Mouse (Mus musculus) testis, postnatal 10 days (tissue): ENCODE data around the gene Cux1.

Source experiments
- DNase-seq: peaks from one replicate; pipeline ENCODE4 v3.0.0; 2021; ENCODE audit warnings: low spot score

The Cux1 gene

DNA sequence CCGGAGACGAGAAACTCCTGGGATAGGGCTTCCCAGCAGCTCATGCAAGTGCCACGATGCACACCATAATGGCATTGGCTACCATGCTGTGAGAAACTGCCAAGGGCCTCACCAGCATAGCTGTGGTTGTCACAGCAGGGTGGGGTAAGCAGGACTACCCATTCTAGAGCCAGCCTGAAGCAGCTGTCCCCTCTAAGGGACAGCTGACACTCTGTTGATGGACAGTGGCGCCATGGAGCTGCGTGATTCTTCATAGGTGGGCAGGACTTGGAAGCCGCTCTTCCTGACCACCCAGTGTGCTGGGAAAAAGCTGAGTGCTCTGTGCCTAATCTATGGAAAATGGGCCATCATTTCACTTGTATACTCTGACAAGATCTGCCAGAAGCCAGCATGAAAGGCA is 266.4 kb downstream of the Cux1 start:
- DNase-seq: no peak

DNA sequence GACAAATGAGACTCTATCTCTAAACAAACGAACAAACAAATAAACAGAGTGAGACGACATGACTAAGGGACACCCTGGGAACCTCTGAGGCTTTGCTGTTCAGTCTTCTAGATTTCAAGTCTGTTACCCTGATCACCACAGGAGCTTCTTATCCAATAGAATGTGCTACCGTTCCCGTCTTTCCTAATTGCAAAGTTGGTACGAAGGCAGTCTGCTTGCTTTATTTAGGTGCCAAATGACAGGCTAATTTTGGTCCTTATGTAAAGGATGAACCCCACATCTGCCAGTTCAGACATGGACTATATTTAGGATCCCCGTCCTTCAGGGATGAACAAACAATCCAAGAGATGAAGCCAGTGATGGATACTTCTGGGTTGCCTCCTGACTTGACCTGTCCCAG is 269.6 kb downstream of the Cux1 start:
- DNase-seq: no peak

DNA sequence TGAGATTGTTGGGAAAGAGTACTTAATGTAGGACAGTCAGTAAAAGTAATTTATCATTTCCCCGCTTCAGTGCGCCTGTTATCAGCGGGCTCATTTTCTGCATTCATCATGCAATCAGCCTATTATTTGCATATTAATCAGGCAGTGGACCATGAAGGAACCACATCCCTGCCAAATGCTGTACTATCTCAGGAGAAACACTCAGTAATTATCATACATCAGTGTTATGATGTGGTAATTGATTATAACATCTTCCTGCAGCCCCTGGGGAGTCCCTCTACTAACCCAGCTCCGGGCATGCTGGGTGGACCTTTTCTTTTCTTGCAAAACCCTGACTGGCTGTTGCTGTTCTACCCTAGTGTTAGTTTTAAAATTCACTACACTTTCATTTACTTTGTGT is 270.4 kb downstream of the Cux1 start:
- no peak for DNase-seq

DNA sequence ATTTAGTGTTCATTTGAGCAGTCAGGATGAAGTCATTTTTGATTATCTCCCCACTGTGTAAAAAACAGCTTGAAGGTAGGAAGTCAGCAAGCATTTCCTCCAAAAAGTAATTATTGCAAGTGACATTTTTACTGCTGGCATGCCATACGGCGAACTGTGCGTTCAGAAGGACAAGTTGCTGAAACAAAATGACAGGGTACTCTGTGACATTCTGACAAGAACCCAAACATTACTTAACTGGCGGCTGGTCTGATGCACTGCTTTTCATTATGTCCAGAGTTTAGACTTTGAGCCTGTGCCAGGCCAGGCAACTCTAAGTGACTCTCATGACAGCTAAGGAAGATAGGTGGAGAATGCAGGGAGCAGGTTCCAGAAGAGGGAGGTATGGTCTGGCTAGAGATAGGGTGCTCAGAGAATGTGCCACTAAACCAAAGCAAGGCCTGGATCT is 274.3 kb downstream of the Cux1 start:
- DNase-seq: no peak

DNA sequence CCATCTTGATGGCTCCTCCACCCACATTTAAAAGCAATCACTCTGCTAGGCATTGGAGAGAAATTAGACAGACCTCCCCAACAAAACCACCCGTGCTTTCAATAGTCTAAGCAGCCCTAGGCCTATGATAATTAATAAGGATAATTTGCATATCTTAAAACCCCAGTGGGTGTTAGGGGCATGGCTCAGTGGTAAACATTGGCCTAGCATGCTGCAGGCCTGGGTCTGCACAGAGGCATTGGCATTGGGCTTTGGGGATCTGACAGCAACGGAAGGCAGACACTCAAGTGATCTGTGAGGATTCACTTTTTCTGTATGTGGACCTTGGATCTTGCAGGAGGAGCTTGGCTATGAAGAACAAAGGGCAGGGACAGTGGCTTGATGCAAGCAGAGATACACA is 274.9 kb downstream of the Cux1 start:
- DNase-seq: no peak

DNA sequence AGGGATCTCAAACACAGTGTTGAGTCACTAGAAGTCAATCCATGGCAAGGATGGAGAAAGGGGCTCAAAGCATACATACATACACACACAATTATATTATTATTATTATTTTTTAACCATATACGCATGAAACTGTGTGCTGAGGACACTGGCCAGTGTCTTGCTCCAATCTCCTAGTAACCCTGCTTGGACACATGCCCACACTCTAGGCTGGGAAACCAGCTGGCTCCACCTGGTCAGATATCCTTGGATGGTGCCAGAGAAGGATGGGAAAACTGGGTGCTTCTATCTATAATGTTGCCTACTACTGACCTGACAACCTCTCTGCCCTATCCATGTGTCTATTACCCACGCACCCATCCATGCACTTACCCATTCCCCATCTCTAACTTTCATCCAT is 275.7 kb downstream of the Cux1 start:
- DNase-seq: peak; percentile 64

DNA sequence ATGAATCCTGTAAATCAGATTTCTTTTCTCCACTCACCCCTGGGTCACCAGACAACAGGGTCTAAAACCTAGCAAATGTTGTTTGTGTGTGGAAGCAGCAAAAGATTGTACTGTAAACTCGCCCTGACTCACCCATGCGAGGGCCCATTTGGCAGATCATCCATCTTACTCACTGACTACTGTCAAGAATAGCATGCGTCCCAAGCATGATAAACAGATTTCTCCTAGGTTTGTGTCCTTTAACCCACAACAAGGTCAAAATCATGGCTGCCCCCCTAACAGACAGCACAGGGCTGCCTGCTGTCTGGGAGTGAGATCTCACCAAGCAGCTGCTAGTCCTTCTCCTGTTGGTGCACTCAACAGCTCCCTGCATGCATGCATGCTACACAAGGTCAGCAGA is 277.5 kb downstream of the Cux1 start:
- DNase-seq: no peak

DNA sequence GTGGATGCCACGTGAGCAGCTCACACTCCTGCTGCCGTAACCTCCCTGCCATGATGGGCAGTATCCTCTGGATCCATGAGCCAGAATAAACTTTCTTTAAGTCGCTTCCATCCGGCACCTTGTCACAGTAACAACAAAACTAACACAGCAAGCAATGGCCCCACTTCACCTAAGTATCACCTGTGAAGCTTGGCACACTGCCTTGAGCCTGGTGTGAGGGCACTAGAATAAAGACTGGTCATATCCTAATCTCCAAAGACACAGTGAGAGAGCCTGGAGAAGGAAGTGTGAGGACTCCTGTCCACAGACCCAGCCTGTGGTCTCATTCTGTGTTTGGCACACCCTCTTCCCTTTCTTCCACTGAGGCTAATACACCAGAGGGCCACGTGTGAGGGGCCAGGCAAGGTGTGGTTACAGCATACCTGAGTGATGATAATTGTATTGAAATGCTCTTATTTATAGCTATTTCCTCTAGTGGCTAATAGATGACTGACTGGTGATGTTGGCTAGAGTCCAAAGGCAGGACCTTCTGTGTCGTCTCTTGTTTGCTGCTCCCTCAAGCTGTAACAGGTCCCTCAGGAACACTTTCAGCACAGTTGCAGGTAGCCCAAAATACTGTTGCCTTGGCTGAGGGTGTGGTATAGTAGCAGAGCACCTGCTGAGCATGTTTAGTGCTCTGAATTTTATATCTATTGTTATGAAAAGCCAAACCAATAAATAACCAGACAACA is 278.8 kb downstream of the Cux1 start:
- DNase-seq: no peak

DNA sequence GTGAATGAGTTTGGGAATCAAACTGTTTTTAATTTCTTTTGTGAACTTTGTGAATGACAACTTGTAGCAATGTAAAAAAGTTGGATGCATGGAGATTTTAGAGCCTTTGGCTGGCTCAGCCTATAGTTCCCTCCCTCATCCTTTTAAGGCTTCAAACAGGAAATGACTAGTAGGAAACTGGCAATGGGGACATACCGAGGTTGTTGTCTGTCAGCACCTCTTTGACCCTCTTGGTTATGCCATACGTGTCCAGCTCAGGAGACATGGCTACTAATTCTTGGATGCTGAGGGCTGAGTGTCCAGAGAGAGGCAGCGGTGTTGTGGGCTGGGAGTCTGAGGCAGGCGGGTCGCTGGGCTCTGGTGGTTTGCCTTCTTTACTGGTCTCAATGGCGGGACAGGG is 280.7 kb downstream of the Cux1 start:
- DNase-seq: no peak

DNA sequence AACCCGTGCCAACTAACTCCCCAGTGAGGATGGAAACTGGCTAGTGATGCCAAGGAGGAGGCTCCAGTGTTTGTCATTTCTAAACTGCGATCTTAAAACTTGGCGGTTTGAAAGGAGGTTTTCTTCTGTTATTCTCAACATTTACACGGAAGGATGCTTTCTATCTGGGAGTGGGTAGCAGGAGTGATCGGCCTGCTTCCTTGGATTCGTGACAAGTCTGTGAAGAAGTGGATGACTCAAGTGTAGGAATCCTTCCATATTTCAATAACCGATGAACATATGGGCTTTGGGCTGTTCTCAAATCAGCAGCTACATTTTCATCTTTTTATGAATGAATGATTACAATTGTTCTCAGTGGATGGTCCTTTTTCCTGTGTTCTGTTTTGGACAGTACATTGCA is 282.2 kb downstream of the Cux1 start:
- no peak for DNase-seq

DNA sequence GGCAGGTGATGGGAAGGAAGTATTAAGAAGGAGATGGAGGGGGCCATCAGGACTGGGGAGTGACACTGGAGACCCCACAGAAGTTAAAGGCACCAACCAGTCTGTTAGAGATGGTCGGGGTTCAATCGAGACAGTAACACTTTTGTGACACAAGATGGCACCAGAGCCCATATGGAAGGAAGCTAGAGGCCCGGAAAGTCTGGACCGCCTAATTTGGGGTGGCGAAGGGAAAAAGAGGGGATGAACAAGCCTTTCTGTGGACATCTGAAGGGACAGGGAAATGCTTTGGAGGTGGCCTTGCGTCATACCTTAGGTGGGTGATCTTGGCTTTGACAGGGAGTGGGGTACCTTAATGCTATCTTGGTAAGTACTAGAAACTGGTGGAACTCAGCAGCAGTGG is 285.9 kb downstream of the Cux1 start:
- DNase-seq: no peak

DNA sequence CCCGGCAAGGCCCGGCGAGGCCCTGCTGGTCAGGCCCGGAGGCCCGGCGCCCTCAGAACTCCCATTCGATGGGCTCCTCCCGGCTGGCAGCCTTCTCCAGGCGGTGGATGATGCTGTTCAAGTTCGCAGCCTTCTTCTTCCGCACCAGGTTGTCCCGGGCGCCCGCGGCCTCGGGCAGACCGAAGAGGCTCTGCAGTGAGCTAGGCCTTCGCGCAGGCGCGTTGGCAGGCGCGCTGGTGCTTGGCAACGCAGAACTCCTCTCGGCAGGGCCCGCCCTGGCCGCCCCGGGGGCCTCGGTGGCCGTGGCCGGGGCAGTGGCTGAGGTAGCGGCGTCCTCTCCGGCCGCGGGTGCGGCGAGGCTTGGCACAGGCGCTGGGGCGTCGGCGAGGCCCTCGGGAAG is 292.6 kb downstream of the Cux1 start:
- DNase-seq: no peak

DNA sequence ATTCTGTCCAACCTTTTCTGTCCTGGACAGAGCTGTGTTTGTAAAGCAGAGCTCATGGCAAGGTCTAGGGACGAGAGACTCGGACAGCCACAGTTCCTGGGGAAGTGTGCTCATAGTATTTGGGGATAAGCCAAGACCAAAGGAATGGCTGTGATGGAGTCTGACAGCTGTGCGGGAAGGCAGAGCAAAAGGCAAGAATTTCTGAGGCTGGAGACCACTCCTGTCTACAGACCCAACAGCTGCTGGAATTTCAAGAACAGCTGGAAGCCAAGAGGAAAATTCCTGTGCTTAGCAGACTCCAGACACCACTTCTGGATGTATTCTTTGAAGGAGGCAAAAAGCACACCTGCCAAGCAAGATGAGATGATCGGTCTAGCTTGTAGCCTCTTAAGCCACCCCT is 297.4 kb downstream of the Cux1 start:
- DNase-seq: no peak

DNA sequence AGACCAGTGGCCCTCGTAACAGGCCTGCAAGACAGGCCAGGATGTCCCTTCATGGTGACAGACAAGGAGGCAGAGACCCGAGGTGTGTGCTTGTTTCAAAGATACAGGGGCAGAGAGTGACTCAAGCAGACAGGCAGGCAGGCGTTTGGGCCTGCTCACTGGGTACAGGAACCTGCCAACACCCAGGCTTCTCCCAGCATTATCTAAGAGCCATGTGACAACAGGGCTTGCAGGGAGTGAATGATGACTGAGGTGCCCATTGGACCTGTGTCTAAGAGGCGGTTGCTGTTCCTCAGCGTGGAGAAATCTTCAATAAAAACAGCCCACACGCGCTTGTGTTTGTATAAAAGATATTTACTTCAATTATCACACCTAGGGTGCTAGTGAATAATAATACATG is 301.2 kb downstream of the Cux1 start:
- DNase-seq: no peak

DNA sequence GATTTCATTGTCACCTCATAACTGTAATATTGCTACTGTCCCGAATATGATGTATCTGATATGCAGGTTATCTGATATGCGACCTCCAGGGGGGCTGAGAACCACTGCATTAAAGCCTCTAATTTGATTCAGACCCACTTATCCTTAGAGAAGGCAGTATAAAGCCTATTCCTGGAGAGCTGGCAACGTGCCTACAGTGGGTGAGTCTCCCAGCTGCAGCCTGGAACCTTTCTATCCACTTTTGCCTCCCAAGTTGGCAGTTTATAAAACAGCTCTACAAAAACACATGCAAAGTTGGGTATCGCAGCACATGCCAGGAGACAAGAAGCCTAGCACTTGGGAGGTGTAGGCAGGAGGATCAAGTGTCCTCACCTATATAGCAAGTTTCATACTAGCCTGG is 303.9 kb downstream of the Cux1 start:
- no peak for DNase-seq

DNA sequence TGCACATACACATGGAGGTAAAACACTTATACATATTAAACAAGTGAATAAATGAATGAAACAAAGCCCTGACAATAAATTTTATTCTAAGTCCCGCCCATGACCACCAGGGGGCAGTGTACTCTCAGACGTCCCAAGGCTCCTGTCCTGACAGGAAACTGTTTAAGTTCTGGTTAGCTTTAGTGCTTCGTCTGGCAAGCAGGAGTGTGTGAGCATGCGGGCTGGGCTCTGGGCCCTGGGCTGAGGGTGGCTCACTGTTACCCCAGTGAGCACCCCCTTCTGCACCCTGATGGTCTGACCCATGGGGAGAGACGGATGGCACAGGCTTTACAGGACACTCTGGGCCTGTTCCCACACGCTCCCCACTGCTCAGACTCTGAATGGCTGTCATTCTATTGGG is 308.4 kb downstream of the Cux1 start:
- DNase-seq: peak; percentile 88

DNA sequence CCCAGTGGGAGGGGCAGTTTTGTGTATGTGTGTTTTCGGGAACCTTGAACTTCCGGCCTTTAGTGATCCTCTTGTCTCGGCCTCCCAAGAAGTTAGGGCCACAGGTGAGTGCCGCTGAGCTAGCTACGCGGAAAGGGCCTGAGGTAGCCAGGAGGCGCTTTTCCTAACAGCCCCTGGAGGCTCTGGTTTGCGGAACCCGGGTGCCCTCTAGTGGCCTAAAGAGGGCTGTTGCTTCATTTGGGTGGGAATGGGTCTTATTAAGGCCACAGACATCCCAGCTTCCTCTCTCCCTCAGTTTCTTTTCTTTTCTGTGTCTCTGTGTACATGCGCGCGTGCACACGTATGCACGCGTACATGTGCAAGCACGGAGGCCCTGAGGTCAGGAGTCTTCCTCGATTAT is 314.4 kb downstream of the Cux1 start:
- peak; percentile 85 for DNase-seq

DNA sequence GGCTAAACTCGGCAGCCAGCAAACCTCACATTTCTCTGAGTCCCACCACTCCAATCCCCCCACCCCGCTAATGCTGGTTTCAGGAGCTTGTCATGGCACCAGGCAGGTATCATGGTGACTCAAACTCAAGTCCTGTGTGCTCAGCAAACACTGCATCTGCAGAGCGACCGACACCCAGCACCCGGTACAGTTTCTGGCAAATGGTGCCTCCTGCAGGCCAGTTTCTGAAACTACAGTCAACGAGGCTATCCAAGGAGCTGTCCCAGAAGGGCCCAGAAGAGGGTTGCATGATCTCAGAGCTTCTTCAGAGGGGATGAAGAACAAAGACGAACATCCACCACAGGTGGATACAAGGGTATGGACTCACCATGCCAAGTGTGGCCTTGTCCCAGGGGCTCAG is 316.3 kb downstream of the Cux1 start:
- peak; percentile 62 for DNase-seq

DNA sequence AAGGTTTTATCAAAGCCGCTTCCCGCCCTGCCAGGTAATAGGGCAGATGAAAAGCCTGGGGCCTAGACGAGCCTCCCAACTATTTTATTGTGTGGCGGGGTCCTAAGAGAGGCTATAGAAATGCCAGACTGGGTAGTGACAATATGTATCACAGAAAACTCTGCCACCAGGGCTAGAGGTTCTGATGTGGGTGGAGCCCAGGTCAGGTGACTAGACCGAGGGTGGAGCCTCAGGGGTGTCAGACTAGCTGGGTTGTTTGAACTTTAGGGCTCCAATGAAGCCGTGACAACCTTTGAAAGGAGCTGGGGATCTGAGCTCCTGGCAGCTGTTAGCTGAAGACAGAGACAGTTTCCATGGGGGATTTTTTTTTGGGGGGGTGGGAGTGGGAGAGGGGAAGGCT is 318.8 kb downstream of the Cux1 start:
- DNase-seq: no peak

DNA sequence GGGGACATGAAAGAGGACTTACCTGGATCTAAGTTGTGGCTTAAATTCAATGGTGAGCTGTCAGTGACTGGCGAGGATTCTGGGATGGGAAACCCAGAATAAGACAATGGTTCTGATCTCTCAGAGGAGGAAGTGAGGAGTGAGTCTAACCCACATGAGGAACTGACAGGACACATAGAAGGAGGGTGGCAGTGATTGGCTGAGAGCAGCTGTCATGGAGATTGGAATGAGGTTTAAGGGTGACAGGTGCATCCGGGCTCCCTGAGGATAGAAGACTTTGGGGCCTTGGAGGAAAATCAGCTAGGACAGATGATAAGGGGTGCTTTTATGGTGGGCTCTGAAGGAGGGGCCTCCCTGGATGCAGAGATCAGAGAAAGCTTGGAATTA is 320.8 kb downstream of the Cux1 start, which contains the start of gene Sh2b2:
Sh2b2 (minus strand) TSS at position 105 of the 387 bp plus-strand sequence.
- no peak for DNase-seq

DNA sequence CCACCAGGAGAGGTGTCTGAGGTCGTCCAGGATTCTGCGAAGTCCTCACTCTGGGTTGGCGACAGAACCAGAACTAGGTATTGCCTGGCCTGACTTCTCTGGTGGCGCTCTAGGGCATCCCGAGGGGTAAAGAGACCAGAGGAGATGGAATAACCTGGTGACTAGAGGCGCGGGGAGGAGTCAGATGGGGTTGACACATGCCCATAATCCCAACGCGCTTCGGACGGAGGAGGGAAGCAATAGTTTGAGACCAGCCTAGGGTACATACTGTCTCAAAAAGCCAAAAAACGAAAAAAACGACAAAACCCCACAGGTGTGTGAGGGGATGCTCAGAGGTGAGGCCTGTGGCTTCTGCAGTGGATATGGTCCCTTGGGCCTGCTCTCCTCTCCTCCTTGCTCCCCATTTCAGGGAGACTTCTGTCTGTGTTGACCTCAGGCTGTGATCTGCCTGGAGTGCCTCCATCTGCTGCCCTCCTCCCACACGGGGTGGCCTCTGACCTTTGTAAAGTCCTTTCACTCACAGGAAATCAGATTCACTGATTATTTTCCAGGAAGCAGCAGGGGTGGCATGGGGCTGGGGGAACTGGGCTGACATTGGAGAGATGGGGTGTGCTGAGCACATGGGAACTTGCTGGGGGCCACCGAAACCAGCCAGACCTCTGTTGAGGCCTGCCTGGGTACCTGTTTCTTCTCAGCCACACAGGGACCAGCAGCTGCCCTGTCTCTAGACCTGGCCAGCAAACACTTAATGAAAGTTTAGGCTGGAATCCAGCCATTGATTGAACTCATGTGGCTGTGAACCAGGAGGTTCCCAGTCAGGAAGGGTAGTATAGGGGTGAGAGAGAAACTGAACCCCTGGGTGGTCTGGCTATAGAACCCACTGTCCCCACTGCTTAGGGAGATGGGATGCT is 321.5 kb downstream of the Cux1 start:
- no peak for DNase-seq

DNA sequence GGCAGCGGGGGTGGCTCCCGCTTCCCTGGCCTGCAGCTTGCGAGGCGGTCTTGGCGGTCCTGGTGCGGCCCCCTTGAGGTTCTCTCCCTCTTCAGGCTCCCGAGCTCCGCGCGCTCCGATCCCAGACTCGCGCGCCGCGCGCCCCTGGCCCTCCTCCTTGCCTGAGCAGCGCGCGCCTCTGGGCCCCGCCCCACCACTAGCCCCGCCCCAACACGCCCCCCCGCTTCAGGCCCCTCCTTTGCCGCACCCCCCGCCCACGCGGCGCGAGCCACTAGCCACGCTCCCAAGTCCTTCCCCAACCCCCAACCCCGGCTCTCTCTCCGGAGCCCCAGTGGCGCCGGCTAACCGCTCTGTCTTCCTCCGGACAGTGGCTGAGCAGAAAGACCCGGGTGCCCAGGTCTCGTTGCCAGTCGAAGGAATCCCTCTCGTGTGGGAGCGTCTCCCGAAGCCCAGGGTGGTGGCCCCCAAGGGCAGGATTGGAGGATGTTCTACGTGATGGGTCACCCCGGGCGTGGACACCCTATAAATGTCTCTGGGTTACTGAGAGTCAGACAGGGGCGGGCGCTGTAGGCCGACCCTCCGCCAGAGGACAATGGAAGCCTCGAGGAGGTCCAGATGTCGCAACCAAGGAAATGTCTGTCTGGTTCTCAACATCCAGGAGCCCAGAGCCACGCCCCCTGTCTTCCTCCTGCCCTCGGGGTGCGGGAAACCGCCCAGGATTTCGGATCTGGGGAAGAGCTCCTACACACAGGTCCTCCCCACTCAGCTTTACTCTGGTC is 322.3 kb downstream of the Cux1 start:
- peak; percentile 91 for DNase-seq
